9 mouse cellular contexts compared by ENCODE assay signal in the genomic region with DNA sequence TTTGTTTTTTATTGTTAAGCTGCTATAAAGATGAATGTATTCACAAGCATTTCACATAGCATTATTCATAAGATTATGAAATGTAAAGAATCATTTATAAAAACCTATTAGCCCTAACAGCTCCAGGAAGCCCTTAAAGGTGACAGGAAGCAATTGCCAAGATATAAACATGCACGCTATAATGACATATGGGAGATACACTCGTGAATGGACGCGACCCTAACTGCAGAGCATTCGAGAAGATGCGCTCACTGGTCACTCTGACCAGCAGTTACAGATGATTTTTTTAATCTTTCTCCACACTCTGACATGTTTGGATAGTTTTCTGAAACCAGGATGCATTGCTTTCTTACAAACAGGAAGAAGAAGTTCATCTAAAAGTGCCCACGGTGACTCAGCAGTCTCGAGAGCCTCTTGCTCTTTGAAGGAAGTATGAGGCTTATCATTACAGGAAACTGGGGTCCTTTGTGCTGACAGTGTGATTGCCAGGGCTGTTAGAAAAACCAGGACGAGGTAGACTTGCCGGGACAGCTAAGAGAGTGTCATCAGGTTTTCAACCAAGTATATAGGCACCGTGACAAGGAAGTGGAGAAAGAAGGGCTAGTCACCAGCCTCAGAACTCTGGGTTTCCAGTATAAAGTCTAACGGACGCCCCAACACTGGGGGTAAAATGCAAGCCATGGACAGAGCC. TPM values are rescaled to one million over a fixed set of nuclear protein-coding genes. Genes with fewer than 3 reads are reported as not detected.
A peak's percentile ranks its signal among the peaks of the same experiment; 100 is the strongest.
DNase-seq lines count a peak whose midpoint lies in the region; ATAC-seq lines count a peak whose summit lies in the region.
"Had no signal": no experiment of that assay in that cellular context is flagged by ENCODE, and none has a peak within 500 bp of the region (broad histone marks: within the 10 kb centered on the region; RNA-seq: fewer than 3 reads in every experiment).

No protein-coding gene starts in this region.

- no peaks in the 10 kb centered on the region for H3K27me3 ChIP-seq in heart, embryonic 10.5 days (ENCODE audit: insufficient read depth, poor library complexity, severe bottlenecking)

- DNase-seq in heart, embryonic 10.5 days (ENCODE audit: low spot score) = no peak
- no peak for DNase-seq in heart, postnatal 25 days (ENCODE audit: low spot score)
- peak; percentile 68 for DNase-seq in c-Kit-negative CD71-positive TER-119-positive erythroid progenitor cells, embryonic 14.5 days (ENCODE audit: low read depth, low spot score)
- DNase-seq in kidney, postnatal 25 days = peak; percentile 52 to 64
- DNase-seq in layer of hippocampus, adult 18-20 months (ENCODE audit: low spot score in 2 of 2) = no peak
- DNase-seq in right cerebral cortex, adult 2 months (ENCODE audit: low spot score in 2 of 2) = no peak

- H3K4me3 ChIP-seq in heart, embryonic 10.5 days = no peak overlapping the region

- H3K27ac ChIP-seq in heart, embryonic 10.5 days = peak overlapping the region; percentile 73

- WGBS in heart, embryonic 10.5 days = 47% methylated on average over 13 of the region's 13 CpGs

- H3K36me3 ChIP-seq in heart, embryonic 10.5 days = peaks cover 4% of the 10 kb centered on the region

- H3K4me1 ChIP-seq in heart, embryonic 10.5 days = peaks cover 60% of the 10 kb centered on the region

- H3K9me3 ChIP-seq in heart, embryonic 10.5 days = no peaks in the 10 kb centered on the region

- ATAC-seq in neutrophil, adult 5-6 weeks (ENCODE audit: extremely low read depth, insufficient number of reproducible peaks, low FRiP score, poor library complexity, severe bottlenecking) = peak; percentile 50
- no peak for ATAC-seq in cerebellum, adult (ENCODE audit: insufficient number of reproducible peaks, low FRiP score, low TSS enrichment)

- intact Hi-C loops in heart, postnatal 25 days (cut with DNase I) = loop anchor here (5.0 kb wide), 1 partner anchor 267 kb away; no protein-coding TSS in a partner anchor

RNA-seq across cellular contexts. Expression of a gene that starts 6.4 kb away (rescaled TPM):
- 1.4 and 1.8 TPM in 2 replicates for polyA plus RNA-seq in heart, embryonic 10.5 days (2016; fragmentation: Nextera tagmentation; extraction: Ambion mirVana)
- total RNA-seq in heart, postnatal 25 days (2021) = 10 to 100 TPM; 20.0 to 25.3 TPM
- total RNA-seq in neutrophil, adult 5-6 weeks (2017) = 24.3 and 26.1 TPM in 2 replicates
- 1 to 10 TPM; 1.6 to 2.7 TPM for total RNA-seq in layer of hippocampus, adult 18-20 months (2021)

RNA-seq across cellular contexts. Expression of a gene that starts 8.5 kb away (rescaled TPM):
- 13.7 and 16.5 TPM in 2 replicates for polyA plus RNA-seq in heart, embryonic 10.5 days (2016; fragmentation: Nextera tagmentation; extraction: Ambion mirVana)
- 1 to 10 TPM; 3.8 to 4.1 TPM for total RNA-seq in heart, postnatal 25 days (2021)
- 11.5 and 15.1 TPM in 2 replicates for total RNA-seq in neutrophil, adult 5-6 weeks (2017)
- total RNA-seq in layer of hippocampus, adult 18-20 months (2021) = 1 to 10 TPM; 4.5 to 4.8 TPM

RNA-seq across cellular contexts. Expression of a gene that starts 41.3 kb away (rescaled TPM):
- 12.6 and 13.0 TPM in 2 replicates for polyA plus RNA-seq in heart, embryonic 10.5 days (2016; fragmentation: Nextera tagmentation; extraction: Ambion mirVana)
- total RNA-seq in heart, postnatal 25 days (2021) = 10 to 100 TPM; 12.0 to 13.5 TPM
- 32.7 and 34.8 TPM in 2 replicates for total RNA-seq in neutrophil, adult 5-6 weeks (2017)
- 10 to 100 TPM; 34.5 to 35.2 TPM for total RNA-seq in layer of hippocampus, adult 18-20 months (2021)

RNA-seq across cellular contexts. Expression of a gene that starts 50.6 kb away (rescaled TPM):
- polyA plus RNA-seq in heart, embryonic 10.5 days (2016; fragmentation: Nextera tagmentation; extraction: Ambion mirVana) = not detected in 2 replicates
- total RNA-seq in heart, postnatal 25 days (2021) = not detected
- total RNA-seq in neutrophil, adult 5-6 weeks (2017) = not detected in 2 replicates
- total RNA-seq in layer of hippocampus, adult 18-20 months (2021) = not detected
- polyA plus RNA-seq: limb, embryonic 11.5 days had no signal

Comparison
In these comparisons a context has a peak if more than half of its experiments do, and no peak if none do; other contexts are left out.
1. DNase-seq: peak in c-Kit-negative CD71-positive TER-119-positive erythroid progenitor cells, embryonic 14.5 days (single experiment) and kidney, postnatal 25 days (2 of 2); none in heart, embryonic 10.5 days (single experiment), heart, postnatal 25 days (single experiment), layer of hippocampus, adult 18-20 months (0 of 2) and right cerebral cortex, adult 2 months (0 of 2).